Mouse (Mus musculus) thymus, postnatal 14 days (tissue): ENCODE measurements around the gene Dazap1.

ENCODE experiments used
- DNase-seq: peaks from one replicate; pipeline ENCODE4 v3.0.0; 2021

Dazap1 gene

GRCm38 (mm10) chr10:80271870-80272585, 10.7 kb downstream of the Dazap1 start:
- no peak for DNase-seq

GRCm38 (mm10) chr10:80273847-80274246, 12.6 kb downstream of the Dazap1 start:
- no peak for DNase-seq

- DNase-seq = no peak
These were observed 15.0 kb downstream of the Dazap1 start for GRCm38 (mm10) chr10:80276238-80276637.

- DNase-seq = no peak
These were observed 17.1 kb downstream of the Dazap1 start for GRCm38 (mm10) chr10:80278390-80278789.

DNA sequence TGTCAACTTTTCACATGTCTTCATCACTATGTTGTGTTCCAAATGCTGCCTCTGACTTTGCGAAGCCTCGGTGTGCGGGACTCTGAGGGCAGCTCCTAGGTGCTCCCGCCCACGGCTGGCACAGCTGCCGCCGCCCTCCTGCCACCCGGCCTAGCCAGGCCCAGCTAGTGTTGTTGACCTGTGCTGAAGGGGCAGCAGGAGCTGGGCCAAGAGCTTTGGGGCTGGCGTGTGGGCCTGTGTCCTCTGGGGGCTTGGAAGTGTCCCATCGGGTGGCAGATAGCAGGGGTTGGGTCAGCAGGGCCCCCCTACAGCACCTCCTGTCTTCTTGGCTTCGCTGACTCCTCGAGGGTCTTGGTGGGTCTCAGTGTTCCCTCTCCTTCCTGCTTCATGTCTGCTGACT, 18.0 kb downstream of the Dazap1 start:
- no peak for DNase-seq

- DNase-seq = no peak
These were observed 20.0 kb downstream of the Dazap1 start for GRCm38 (mm10) chr10:80281304-80281703.

- no peak for DNase-seq
These were observed 20.7 kb downstream of the Dazap1 start for GRCm38 (mm10) chr10:80281921-80282371.

DNA sequence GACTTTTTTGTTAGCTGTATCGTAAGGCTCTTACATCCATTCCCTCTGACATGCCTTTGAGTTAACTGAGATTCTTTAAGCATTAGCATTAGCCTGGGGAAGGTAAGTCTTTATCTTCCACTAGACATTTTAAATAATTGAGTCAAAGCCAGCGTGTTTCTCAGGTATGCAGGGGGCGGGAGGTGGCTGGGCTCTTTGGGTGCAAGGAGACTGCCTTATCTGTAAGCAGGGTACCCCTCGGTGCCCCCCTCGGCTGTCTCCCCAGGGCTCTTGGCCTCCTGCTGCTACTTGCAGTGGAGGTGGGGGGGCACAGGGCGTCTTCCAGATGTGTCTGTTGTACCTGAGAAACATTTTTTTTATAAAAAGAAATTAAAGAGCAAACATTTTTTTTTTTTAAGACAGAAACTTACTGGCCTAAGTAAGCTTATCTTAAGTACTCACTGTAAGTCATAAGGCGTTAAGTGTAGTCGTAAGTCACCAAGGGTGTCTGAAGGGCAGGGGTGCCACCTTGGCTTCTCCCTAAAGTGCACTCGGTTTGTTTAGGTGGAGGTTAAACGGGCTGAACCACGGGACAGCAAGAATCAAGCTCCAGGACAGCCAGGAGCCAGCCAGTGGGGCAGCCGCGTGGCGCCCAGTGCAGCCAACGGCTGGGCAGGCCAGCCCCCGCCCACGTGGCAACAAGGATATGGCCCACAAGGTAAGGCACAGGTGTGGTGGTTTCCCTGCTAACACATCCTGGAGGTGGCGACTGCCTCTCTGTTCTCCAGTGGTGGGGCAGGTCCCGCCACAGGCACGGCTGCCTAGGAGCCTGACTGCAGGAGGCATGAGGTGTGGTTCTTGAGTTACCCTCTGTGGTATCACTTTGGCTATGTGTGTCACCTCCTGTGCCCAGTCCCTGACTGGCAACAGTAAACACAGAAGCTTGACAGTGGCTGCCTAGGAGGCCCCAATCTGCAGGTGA, 21.5 kb downstream of the Dazap1 start:
- DNase-seq = no peak

DNA sequence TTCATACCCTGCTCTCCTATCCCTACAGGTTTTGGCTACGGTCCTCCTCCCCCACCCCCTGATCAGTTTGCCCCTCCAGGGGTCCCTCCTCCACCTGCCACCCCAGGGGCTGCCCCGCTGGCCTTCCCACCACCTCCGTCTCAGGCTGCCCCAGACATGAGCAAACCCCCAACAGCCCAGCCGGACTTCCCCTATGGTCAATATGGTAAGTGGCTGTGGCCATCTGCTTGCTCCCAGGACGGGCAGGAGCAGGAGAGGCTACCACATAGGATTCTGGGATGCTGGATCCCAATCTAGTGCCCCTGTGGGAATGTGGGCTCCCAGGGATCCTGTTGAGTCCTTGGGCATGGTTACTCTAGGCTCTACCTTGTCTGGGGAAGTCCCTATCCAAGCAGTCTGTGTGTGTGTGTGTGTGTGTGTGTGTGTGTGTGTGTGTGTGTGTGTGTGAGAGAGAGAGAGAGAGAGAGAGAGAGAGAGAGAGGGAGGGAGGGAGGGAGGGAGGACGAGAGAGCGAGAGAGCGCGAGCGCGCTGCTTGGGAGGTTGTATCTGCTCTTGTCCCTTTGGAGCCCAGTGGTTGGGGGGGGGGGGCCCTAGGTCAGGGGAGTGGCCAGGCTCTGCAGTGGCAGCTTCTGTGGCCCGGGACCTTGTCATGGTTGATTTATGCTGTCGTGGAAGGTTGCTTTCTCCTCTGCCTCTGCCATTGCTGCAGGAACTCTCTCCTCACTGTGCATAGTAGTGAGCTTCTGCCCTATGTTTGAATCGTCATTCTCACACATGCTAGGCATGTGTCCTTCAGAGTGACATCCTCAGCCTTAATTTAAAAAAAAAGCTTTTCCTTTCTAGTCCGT, 24.2 kb downstream of the Dazap1 start:
- no peak for DNase-seq

DNA sequence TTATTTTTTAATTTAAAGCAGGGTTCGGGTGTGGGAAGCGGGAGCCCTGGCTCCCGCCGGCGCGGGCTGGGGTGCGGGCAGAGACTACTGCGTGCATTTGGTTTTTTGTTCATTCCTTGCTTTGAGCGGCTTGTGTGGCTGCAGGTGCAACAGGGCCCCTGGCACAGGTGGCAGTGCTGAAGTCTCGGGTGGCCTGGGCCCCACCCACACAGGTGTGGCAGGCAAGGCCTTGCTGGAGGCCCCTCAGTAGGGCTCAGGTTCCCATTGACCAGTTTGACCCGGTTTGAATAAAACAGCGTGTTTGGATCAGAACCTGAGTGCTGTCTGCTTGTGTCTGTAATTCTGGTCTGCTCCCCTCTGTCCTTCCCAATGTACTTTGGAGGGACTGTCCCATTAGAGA, 26.8 kb downstream of the Dazap1 start:
- no peak for DNase-seq

DNA sequence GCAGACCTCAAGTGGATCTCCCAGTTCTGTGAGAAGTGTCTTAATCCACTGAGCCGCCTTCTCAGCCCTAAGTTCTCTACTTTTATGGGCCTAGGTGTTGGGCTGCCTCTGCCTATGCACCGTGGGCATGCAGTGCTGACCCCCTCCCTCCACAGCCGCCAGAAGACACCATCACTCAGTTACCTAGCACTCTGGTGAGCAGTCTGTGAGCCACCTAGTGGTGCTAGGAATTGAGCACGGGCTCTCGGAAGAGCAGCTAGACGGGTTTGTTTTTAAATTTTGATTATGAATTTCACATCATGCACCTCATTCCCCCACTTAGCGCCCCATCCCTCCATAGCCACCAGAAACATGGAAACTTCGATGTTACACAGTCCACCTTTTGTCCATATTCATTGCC, 27.4 kb downstream of the Dazap1 start:
- DNase-seq = no peak

- DNase-seq = peak; percentile 96
These were observed 31.2 kb downstream of the Dazap1 start, which contains the start of gene Rps15 for GRCm38 (mm10) chr10:80292251-80293146. Gene Rps15 (plus strand): TSS chr10:80292453.

- no peak for DNase-seq
These were observed 32.0 kb downstream of the Dazap1 start for GRCm38 (mm10) chr10:80293325-80293724.

DNA sequence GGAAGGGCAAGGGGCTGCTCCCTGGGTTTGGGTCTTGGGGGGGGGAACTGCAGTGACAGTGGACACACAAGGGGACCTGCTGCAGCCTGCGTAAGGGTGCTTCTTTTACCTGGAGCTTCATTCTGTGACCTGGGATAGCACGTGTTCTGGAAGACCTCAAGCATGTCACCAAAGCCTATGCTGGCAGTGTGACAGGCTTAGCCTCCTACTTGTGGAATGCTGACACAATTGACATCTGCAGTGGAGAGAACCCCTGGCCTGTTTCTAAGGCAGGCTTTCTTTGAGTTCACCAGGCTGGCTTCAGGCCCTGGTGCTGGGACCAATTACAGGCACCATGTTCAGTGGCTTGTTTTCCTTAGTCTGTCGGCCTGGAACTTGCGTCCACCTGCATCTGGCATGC, 33.0 kb downstream of the Dazap1 start:
- DNase-seq = no peak

DNA sequence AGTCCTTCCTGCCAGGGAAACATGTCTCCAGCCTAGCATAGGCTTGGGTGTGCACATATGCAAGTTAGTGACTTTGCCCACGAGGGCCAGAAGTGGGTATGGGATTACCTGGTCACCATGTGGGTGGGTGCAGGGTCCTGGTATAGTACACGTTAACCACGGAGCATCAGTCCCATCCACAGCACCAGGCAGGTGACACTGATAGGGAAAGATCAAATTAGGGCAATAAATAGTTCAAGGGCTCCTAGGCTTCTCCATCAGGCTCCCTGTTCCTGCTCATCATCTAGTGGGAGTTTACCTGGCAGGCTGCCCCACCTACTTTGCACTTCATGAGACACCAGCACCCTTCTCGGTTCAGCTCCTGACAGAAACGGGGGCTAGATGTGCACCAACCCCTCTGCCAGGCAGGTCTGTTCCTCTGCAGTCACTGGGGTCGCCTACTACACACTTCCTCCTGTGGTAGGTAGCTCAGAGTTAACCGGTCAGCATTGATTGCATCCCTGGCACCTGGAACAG, 33.6 kb downstream of the Dazap1 start:
- DNase-seq = no peak

GRCm38 (mm10) chr10:80295618-80296425, 34.5 kb downstream of the Dazap1 start, which contains the start of gene Apc2:
Gene Apc2 (plus strand): TSS chr10:80295977.
- peak; percentile 65 for DNase-seq

DNA sequence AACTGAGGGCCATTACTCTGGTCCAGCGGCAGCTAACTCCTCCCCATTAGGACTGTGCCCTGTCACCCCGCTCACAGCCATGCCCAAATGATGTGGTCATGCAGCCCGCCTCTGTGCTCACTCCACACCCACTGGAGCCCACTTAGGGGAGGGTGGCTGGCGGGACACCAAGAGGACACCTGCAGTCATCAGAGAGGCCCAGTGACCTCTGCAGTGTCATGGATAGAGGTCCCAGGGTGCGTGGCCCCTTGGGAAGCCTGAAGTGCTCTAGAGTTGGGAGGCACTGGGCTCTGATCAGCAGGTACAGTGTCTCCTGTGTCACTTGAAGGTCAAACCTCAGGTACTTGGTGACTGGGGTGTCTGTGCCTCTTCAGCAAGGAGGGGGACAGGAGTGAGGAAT, 35.5 kb downstream of the Dazap1 start:
- no peak for DNase-seq

- DNase-seq = no peak
These were observed 36.3 kb downstream of the Dazap1 start for GRCm38 (mm10) chr10:80297526-80298133.

GRCm38 (mm10) chr10:80298571-80299281, 37.4 kb downstream of the Dazap1 start:
- no peak for DNase-seq
